Mouse (Mus musculus) CH12.LX (cell line): ENCODE data around the gene Gm13283. TPM values are rescaled to one million over a fixed set of nuclear protein-coding genes. Genes with fewer than 3 reads are reported as not detected.
"Not testable (repeated sequence)": the region's sequence is repeated elsewhere in the genome, so short reads cannot be mapped to it uniquely, and the experiment has no call there.

Source experiments
- DNase-seq: peaks from one replicate; pipeline ENCODE4 v3.0.0-alpha.2; 2013; ENCODE audit errors: extremely low read depth
- H3K27ac ChIP-seq: 2 replicates; pipeline ENCODE4 v1.5.1; 2012; ENCODE audit warnings: low read depth, mild to moderate bottlenecking, control low read depth, moderate library complexity; ENCODE audit not compliant: insufficient read depth
- H3K27me3 ChIP-seq: replicated peaks from 2 replicates; pipeline ENCODE3; 2012; ENCODE audit warnings: inconsistent platforms
- H3K36me3 ChIP-seq, 2 experiments: replicated peaks in 1 of 2; 2 replicates each; pipeline versions ENCODE3 to v1.6.1; 2012; ENCODE audit warnings: inconsistent platforms in 1 of 2, low read length in 1 of 2, mild to moderate bottlenecking in 1 of 2, mixed read lengths in 1 of 2, moderate library complexity in 1 of 2; ENCODE audit not compliant: control insufficient read depth in 1 of 2, insufficient read depth in 1 of 2
- H3K4me1 ChIP-seq, 2 experiments: 2 replicates each; pipeline ENCODE4 v1.6.1; 2012; ENCODE audit warnings: inconsistent platforms in 1 of 2, moderate library complexity in 1 of 2; ENCODE audit not compliant: insufficient read depth in 2 of 2, control insufficient read depth in 1 of 2
- H3K4me2 ChIP-seq: 2 replicates; pipeline ENCODE4 v1.6.1; 2012; ENCODE audit warnings: low read depth, mild to moderate bottlenecking, control low read depth; ENCODE audit not compliant: poor library complexity, insufficient read depth, severe bottlenecking
- H3K4me3 ChIP-seq, 3 experiments: fragments of 150-350 bp in 1 of 3; sonication (generic) in 1 of 3; replicated peaks in 1 of 3; 2 replicates each; pipeline versions ENCODE3 to v1.5.1; 2011 to 2012; ENCODE audit warnings: low read depth in 2 of 3, low read length in 2 of 3, mild to moderate bottlenecking in 2 of 3, moderate library complexity in 2 of 3, control low read depth in 1 of 3, improper control_type of control experiment in 1 of 3, inconsistent platforms in 1 of 3, mixed read lengths in 1 of 3; ENCODE audit not compliant: poor library complexity in 1 of 3
- H3K79me2 ChIP-seq: replicated peaks from 2 replicates; pipeline ENCODE4 v1.6.1; 2012; ENCODE audit warnings: mild to moderate bottlenecking, moderate library complexity; ENCODE audit not compliant: control insufficient read depth, poor library complexity, insufficient read depth, severe bottlenecking; ENCODE audit errors: extremely low read depth
- H3K9ac ChIP-seq: 2 replicates; pipeline ENCODE4 v1.6.1; 2012; ENCODE audit warnings: low read depth, mild to moderate bottlenecking, control low read depth, moderate library complexity; ENCODE audit not compliant: insufficient read depth
- H3K9me3 ChIP-seq: replicated peaks from 2 replicates; pipeline ENCODE3; 2012; ENCODE audit warnings: low read length, inconsistent platforms, mixed read lengths
- dilution Hi-C: fragments of 300-500 bp; cut with MboI; formaldehyde crosslinking; loops from 2 replicates; pipeline ENCODE4 v1.14.3; 2020; ENCODE audit warnings: low sequenced_read_pairs; ENCODE audit not compliant: extremely low pct_unique_long_range_greater_than_20kb, extremely low pct_ligation_motif_present
- in situ Hi-C: fragments of 300-500 bp; cut with MboI; formaldehyde crosslinking; loops from 3 replicates; pipeline ENCODE4 v1.14.3; 2019; ENCODE audit warnings: low sequenced_read_pairs, low pct_ligation_motif_present, low pct_unique_long_range_greater_than_20kb, mixed read lengths
- polyA plus RNA-seq: library from polyadenylated mRNA; unstranded; fragments of >175 nt; gene quantifications from 2 replicates; pipeline ENCODE4 v1.2.1, GENCODE M21; 2012; ENCODE audit warnings: low read depth; ENCODE audit not compliant: insufficient read length
- total RNA-seq, 2 experiments: library from RNA; depleted of rRNA; stranded (reverse); fragments of 300-350 nt in 1 of 2; fragments of >200 nt in 1 of 2; gene quantifications; 2 replicates each; pipeline ENCODE4 v1.2.3; 2012 to 2014

Gene Gm13283
- total and polyA plus RNA-seq, 3 experiments = not detected

DNA sequence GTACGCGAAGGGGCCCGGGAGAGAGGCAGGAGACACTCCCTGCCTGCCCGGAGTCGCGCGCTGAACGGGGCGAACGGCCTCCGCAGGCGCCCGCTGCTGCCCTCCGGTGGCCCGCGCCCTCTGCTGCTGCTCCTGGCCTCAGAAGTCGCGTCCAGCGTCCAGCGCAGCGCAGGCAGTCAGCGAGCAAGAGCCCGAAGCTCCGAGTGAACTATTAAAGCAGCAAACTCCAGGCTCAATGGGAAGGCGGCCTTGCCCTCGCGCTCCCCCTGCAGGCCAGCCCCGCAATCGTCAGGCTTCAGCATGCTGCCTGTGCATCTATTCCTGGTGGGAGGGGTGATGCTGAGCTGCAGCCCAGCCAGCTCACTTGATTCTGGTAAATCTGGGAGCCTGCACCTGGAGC is 19.6 kb downstream of the Gm13283 start, which contains the start of gene Gm13272:
Gene Gm13272 (plus strand): TSS at position 301 of the 400 bp plus-strand sequence.
- H3K9me3 ChIP-seq, H3K36me3 ChIP-seq, H3K9ac ChIP-seq, in situ Hi-C loops, H3K4me3 ChIP-seq, dilution Hi-C loops, H3K27ac ChIP-seq, H3K4me1 ChIP-seq, H3K79me2 ChIP-seq, H3K4me2 ChIP-seq, DNase-seq, H3K27me3 ChIP-seq: not testable (repeated sequence)

DNA sequence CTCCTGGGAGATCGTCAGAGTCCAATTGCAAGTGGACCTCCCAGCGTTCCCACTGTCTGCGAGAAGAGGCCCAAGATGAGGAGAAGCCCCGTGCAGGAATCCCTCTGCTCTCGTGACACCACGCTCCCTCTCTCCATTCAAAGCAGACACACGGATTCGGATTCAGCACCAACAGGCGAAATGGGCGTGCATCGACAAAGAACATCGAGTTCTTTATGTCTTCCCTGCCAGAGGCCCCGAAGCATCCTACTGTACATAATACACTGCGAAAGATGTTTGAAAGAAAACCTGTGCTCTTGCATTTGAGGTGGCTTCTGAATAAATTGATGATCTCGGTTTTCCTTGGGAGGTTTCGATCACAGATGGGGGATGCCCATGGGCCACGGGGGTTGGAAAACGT is 20.4 kb downstream of the Gm13283 start:
- dilution Hi-C loops, H3K4me3 ChIP-seq, H3K79me2 ChIP-seq, H3K9me3 ChIP-seq, H3K4me2 ChIP-seq, in situ Hi-C loops, DNase-seq, H3K27me3 ChIP-seq, H3K36me3 ChIP-seq, H3K27ac ChIP-seq, H3K9ac ChIP-seq, H3K4me1 ChIP-seq: not testable (repeated sequence)

DNA sequence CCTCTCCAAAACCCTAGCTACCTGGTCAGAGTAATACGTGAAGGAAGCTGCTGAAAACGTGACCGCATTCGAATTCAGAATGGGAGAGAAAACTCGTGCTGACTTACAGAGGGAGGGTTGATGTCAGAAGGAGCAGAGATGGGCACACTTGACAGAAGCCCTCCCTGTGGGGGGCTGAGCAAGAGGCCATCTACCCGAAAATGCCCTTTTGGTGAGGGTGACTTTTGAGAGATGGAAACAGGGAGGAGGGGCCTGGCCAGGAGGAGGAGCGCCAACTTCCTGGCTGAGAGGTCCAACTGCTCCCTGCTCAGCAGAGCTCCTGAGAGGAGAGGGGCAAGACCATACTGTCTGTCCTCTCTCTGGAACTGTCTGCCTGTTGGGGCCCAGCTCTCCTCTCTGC is 21.9 kb downstream of the Gm13283 start, which contains the start of gene Ifnz:
Gene Ifnz (plus strand): TSS at position 301 of the 400 bp plus-strand sequence.
- H3K36me3 ChIP-seq, DNase-seq, H3K9me3 ChIP-seq, H3K79me2 ChIP-seq, H3K27me3 ChIP-seq, H3K4me1 ChIP-seq, H3K27ac ChIP-seq, H3K4me2 ChIP-seq, H3K9ac ChIP-seq, in situ Hi-C loops, dilution Hi-C loops: not testable (repeated sequence)
- peak within 1 kb of the TSS in 1 of 3 experiments; percentile 60 for H3K4me3 ChIP-seq

DNA sequence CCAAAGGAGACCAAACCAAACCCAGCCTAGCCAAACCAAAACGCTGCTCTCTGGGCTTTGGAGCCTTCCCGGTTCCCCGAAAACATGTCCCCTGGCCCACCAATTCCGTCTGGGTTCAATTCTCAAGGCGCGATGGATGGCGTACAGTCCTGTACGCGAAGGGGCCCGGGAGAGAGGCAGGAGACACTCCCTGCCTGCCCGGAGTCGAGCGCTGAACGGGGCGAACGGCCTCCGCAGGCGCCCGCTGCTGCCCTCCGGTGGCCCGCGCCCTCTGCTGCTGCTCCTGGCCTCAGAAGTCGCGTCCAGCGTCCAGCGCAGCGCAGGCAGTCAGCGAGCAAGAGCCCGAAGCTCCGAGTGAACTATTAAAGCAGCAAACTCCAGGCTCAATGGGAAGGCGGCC is 22.4 kb downstream of the Gm13283 start:
- H3K4me3 ChIP-seq = peak overlapping the region in 1 of 3 experiments; percentile 60
- H3K27me3 ChIP-seq, H3K4me1 ChIP-seq, H3K79me2 ChIP-seq, H3K9ac ChIP-seq, H3K36me3 ChIP-seq, DNase-seq, H3K27ac ChIP-seq, dilution Hi-C loops, H3K4me2 ChIP-seq, H3K9me3 ChIP-seq, in situ Hi-C loops: not testable (repeated sequence)

DNA sequence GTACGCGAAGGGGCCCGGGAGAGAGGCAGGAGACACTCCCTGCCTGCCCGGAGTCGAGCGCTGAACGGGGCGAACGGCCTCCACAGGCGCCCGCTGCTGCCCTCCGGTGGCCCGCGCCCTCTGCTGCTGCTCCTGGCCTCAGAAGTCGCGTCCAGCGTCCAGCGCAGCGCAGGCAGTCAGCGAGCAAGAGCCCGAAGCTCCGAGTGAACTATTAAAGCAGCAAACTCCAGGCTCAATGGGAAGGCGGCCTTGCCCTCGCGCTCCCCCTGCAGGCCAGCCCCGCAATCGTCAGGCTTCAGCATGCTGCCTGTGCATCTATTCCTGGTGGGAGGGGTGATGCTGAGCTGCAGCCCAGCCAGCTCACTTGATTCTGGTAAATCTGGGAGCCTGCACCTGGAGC is 25.5 kb downstream of the Gm13283 start, which contains the start of gene Gm13276:
Gene Gm13276 (plus strand): TSS at position 301 of the 400 bp plus-strand sequence.
- H3K4me2 ChIP-seq, H3K27ac ChIP-seq, dilution Hi-C loops, in situ Hi-C loops, H3K9me3 ChIP-seq, H3K36me3 ChIP-seq, DNase-seq, H3K27me3 ChIP-seq, H3K9ac ChIP-seq, H3K79me2 ChIP-seq, H3K4me3 ChIP-seq, H3K4me1 ChIP-seq: not testable (repeated sequence)
